Mouse (Mus musculus) liver, embryonic 16.5 days (tissue): ENCODE data around the gene Lamtor1. TPM values are rescaled to one million over a fixed set of nuclear protein-coding genes. Genes with fewer than 3 reads are reported as not detected.
A peak's percentile ranks its signal among the peaks of the same experiment; 100 is the strongest.

Source experiments
- ATAC-seq: fragments of 200-750 bp; cut with Nextera tagmentation; 2 replicates; pipeline ENCODE4 v1.8.0; 2017; ENCODE audit warnings: low read depth, mild to moderate bottlenecking, moderate number of reproducible peaks, moderate library complexity
- H3K27ac ChIP-seq: fragments of 300-500 bp; sonication (generic); 2 replicates; pipeline ENCODE4 v1.5.1; 2014; ENCODE audit warnings: mild to moderate bottlenecking, low read length
- H3K27me3 ChIP-seq: fragments of 300-500 bp; sonication (generic); 2 replicates; pipeline ENCODE4 v1.6.1; 2014; ENCODE audit warnings: low read depth, low read length, mixed read lengths; ENCODE audit not compliant: control insufficient read depth, insufficient read depth
- H3K36me3 ChIP-seq: fragments of 300-500 bp; sonication (generic); 2 replicates; pipeline ENCODE4 v1.6.1; 2014; ENCODE audit warnings: mild to moderate bottlenecking; ENCODE audit not compliant: control insufficient read depth, insufficient read depth
- H3K4me1 ChIP-seq: fragments of 300-500 bp; sonication (generic); 2 replicates; pipeline ENCODE4 v1.6.1; 2014; ENCODE audit warnings: low read depth, low read length, mixed read lengths; ENCODE audit not compliant: control insufficient read depth
- H3K4me2 ChIP-seq: fragments of 300-500 bp; sonication (generic); 2 replicates; pipeline ENCODE4 v1.6.1; 2014; ENCODE audit warnings: low read depth, low read length, mixed read lengths
- H3K4me3 ChIP-seq: fragments of 300-500 bp; sonication (generic); 2 replicates; pipeline ENCODE4 v1.5.1; 2014; ENCODE audit warnings: low read depth, mild to moderate bottlenecking, low read length
- H3K9ac ChIP-seq: fragments of 300-500 bp; sonication (generic); 2 replicates; pipeline ENCODE4 v1.6.1; 2014; ENCODE audit warnings: low read depth, low read length
- H3K9me3 ChIP-seq: fragments of 300-500 bp; sonication (generic); replicated peaks from 2 replicates; pipeline ENCODE4 v1.6.1; 2016; ENCODE audit warnings: low read length; ENCODE audit not compliant: control insufficient read depth
- WGBS: fragments of 180-500 bp; shearing (Covaris S2); extraction: QIAGEN DNeasy Blood & Tissue Kit; methylation state at CpG from one replicate; pipeline ENCODE4 v1.1.7; 2014; ENCODE audit not compliant: insufficient replicate concordance; 5-methylcytosine and 5-hydroxymethylcytosine counted together
- microRNA-seq: library from miRNA; unstranded; fragments of <30 nt; microRNA quantifications from one replicate; pipeline ENCODE4, GENCODE M21; 2016
- polyA plus RNA-seq: library from polyadenylated mRNA; unstranded; fragments of >200 nt; fragmentation: Nextera tagmentation; extraction: Ambion mirVana; gene quantifications from 2 replicates; pipeline ENCODE4 v1.2.1, GENCODE M21; 2015

Gene Lamtor1
- polyA plus RNA-seq, 1 experiment from 2014 or later: 63.7 TPM

DNA sequence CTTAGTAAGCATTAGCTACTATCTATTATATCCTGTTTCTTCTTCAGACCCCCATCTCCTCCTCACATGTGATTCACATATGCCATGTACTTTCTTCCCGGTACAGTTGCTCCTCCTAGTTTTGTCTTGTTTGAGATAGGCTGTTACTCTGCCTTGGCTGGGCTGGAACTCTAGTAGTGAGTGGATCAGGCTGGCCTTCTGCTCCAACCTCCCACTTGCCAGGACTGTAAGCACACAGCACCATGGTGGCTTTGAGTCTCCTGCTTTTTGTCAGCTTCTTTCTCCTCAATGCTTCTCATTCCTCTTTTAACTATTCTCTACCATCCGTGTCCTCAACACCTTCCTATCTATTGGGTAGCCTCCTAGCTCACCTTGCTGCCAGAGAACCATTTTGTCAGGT is 63.0 kb downstream of the Lamtor1 start:
- ATAC-seq: no peak
- WGBS: 59% methylated on average over 2 of the region's 2 CpGs
- Histone ChIP-seq H3K27me3 (no peaks in the 10 kb centered on the region), H3K27ac (no peak overlapping the region), H3K4me1 (peaks cover 41% of the 10 kb centered on the region), H3K36me3 (no peaks in the 10 kb centered on the region), H3K9ac (no peak overlapping the region), H3K4me3 (no peak overlapping the region), H3K4me2 (no peak overlapping the region), H3K9me3 (no peaks in the 10 kb centered on the region)

DNA sequence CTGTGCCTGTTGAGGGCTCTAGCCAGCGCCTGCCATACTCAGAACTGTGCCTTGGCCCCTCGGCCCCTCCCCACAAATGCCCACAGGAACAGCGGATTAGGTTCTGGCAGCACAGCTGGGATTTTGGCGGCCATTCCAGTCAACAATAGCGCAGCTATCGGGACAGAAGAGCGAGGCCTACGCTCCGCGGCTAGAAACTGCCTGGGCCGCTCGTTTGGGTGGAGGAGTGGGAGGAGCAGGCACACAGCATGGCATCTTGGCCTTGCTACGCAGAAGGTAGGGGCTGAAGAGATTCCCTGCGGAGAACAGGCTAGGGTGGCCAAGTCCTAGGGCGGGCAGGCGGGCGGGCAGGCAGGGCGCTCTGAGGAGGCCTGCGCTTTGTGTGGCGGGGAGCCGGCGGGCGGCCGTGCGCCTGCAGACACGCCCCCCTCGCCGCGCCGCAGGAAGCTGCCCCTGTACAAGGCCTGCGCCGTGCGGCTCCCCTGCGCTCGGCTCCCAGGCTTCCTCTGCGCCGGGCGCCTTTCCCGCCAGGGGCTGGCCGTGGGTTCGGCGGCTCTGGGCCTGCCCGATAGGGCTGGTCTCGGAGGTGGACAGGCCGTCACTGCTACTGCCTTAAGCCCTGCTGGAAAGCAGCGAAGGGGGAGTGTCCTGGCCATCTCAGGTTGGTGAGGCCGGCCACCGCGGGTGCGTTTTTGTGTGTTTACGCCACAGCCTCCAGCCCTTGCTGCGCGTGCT is 64.2 kb downstream of the Lamtor1 start:
- Histone ChIP-seq H3K4me2 (peak overlapping the region; percentile 97), H3K9me3 (no peaks in the 10 kb centered on the region), H3K4me3 (peak overlapping the region; percentile 78), H3K27me3 (no peaks in the 10 kb centered on the region), H3K9ac (peak overlapping the region; percentile 74), H3K36me3 (no peaks in the 10 kb centered on the region), H3K27ac (peak overlapping the region; percentile 92), H3K4me1 (peaks cover 36% of the 10 kb centered on the region)
- ATAC-seq: peak; percentile 86
- WGBS: under 1% methylated on average over 53 of the region's 53 CpGs

DNA sequence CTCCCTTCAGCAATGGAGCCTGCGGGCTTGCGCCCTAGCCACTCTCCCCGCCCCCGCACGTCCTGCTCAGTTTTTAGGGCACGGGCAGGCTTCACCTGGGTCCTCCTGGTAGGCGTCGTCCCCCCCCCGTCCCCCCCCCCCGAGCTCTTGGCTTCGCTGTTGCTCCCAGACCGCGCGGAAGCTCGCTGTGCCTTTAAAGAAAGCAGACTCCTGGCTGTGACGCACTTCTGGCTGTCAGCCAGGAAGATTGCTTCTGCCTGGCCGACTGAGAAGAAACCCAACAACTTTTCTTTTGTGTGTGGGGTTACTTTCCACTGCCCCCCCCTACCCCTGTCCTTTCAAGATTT is 64.7 kb downstream of the Lamtor1 start:
- H3K4me1 ChIP-seq: peaks cover 31% of the 10 kb centered on the region

DNA sequence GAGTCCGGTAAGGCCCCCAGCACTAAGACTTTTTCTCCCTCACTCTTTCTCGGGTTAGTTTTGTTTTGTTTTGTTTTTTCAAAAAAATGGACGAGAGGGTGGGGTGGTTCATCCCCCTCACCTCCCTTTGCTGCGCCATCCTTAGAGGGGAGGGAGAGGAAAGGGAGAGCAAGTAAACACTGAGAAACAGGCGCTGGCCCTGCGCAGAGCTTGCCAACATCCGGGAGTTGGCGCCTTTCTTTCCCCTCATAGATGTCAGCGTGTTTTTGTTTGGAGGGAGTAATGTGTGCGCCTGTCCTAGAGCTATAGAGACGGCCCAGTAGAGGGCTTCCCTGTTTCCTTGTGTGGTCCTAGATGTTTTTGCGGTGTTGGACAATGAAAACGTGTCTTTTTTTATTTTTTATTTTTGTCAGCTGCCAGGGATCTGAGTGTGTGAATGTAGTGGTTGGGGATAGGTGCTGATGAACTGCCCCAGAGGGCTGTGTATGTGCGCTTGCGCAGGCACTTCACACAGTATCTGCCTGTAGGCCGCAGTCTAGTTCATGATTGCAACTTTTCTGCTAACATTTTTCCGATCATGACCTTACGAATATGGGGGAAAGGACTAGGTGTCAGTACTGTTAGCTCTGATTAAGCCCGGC is 65.2 kb downstream of the Lamtor1 start:
- peak overlapping the region; percentile 78 for H3K4me3 ChIP-seq
- peak overlapping the region; percentile 97 for H3K4me2 ChIP-seq
- peak; percentile 39 for ATAC-seq
- no peaks in the 10 kb centered on the region for H3K9me3 ChIP-seq
- H3K36me3 ChIP-seq: no peaks in the 10 kb centered on the region
- H3K27me3 ChIP-seq: no peaks in the 10 kb centered on the region
- peak overlapping the region; percentile 74 for H3K9ac ChIP-seq
- 4% methylated on average over 19 of the region's 19 CpGs for WGBS
- peaks cover 27% of the 10 kb centered on the region for H3K4me1 ChIP-seq
- H3K27ac ChIP-seq: peak overlapping the region; percentile 92

More for the DNA sequence above, 64.7 kb downstream of the Lamtor1 start:
- Histone ChIP-seq H3K9me3 (no peaks in the 10 kb centered on the region), H3K27me3 (no peaks in the 10 kb centered on the region), H3K36me3 (no peaks in the 10 kb centered on the region), H3K27ac (peak overlapping the region; percentile 92), H3K9ac (peak overlapping the region; percentile 74), H3K4me3 (peak overlapping the region; percentile 78), H3K4me2 (peak overlapping the region; percentile 97)
- WGBS: 0% methylated on average over 17 of the region's 17 CpGs
- ATAC-seq: peak; percentile 54

DNA sequence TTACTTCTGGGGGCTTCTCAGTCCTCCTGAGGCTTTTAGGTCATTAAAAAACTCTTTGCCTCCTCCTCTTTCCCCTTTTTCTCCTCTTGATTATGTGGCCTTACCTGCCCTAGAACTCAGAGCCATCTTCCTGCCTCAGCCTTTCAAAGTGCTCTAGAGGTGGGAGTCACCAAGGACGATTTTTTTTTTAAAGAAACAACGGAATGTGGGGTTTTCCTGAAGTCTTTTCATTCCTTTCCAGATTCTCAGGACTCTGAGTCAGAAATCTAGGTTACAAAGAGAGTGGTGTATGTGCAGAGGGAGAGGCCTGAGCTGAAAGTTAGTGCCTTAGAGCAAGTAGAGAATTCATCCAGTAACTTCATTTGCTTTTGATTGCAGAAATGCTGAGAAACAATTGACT is 66.0 kb downstream of the Lamtor1 start:
- no peak for ATAC-seq
- Histone ChIP-seq H3K4me3 (peak overlapping the region; percentile 78; the same call in 1 of the 2 replicates), H3K27me3 (no peaks in the 10 kb centered on the region), H3K36me3 (no peaks in the 10 kb centered on the region), H3K4me1 (peaks cover 27% of the 10 kb centered on the region), H3K9me3 (no peaks in the 10 kb centered on the region), H3K27ac (peak overlapping the region; percentile 92), H3K4me2 (peak overlapping the region; percentile 97; the same call in 1 of the 2 replicates), H3K9ac (no peak overlapping the region; the same call in 1 of the 2 replicates)
- 36% methylated on average over 2 of the region's 2 CpGs for WGBS

DNA sequence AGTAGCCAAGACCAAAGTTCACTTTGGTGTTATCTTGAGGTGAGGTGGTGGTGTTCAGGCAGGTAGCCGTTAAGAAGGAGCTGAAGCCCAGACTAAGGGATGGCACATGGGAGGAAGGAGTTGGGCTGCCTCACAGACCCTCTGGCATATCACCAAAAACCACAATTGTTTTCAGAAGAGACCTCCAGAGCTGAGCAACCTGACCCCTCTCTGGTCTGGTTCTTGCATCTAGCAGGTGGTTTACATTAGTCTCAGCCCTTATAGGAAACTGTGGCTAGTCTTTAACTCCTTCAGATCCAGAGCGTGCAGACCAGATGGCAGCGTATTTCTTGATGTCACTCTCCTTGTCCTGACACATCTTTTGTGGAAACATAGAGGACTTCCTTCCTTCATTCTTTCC is 68.0 kb downstream of the Lamtor1 start:
- no peak for ATAC-seq
- peaks cover 26% of the 10 kb centered on the region for H3K4me1 ChIP-seq
- H3K27ac ChIP-seq: no peak overlapping the region
- WGBS: 63% methylated on average over 3 of the region's 3 CpGs
- no peak overlapping the region for H3K4me2 ChIP-seq
- no peaks in the 10 kb centered on the region for H3K9me3 ChIP-seq
- H3K36me3 ChIP-seq: no peaks in the 10 kb centered on the region
- H3K9ac ChIP-seq: no peak overlapping the region
- no peaks in the 10 kb centered on the region for H3K27me3 ChIP-seq
- no peak overlapping the region for H3K4me3 ChIP-seq

DNA sequence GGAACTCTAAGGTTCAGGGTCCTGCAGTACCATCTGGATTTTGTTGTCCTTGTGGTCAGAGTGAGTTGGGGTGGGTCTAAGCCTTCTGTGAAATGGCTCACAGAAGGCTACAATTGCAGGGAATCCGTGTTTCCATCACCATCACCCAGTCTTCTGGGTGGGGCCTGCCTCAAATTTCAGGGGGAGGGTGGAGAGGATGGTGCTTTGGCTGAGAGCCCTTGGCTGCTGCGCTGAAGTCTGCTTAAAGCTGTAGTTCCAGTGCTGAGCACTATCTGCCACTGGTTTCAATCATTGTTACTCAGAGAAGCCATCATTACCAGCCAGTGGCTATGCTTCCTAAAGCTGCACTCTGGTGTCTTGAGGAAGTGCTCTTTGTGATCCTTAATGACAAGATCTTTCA is 68.8 kb downstream of the Lamtor1 start:
- peaks cover 21% of the 10 kb centered on the region for H3K4me1 ChIP-seq
- no peaks in the 10 kb centered on the region for H3K36me3 ChIP-seq
- no peak overlapping the region for H3K9ac ChIP-seq
- H3K27ac ChIP-seq: no peak overlapping the region
- no peak overlapping the region for H3K4me2 ChIP-seq
- H3K9me3 ChIP-seq: no peaks in the 10 kb centered on the region
- no peak for ATAC-seq
- H3K27me3 ChIP-seq: no peaks in the 10 kb centered on the region
- H3K4me3 ChIP-seq: no peak overlapping the region
- WGBS: 61% methylated on average over 2 of the region's 2 CpGs

Small RNA genes lying within 50 kb of the gene (microRNA-seq; reads per million reads assigned to microRNA genes)
- gene Gm22655: not detected

Other genes starting within 250 kb of the Lamtor1 start
- 21.3 TPM in 2 replicates for gene Clpb, start 242.3 kb upstream of the Lamtor1 start, polyA plus RNA-seq
- 0.05 TPM in 1 of 2 replicates, not detected in the other for gene Phox2a, start 87.6 kb upstream of the Lamtor1 start, polyA plus RNA-seq
- gene Inppl1, start 67.7 kb upstream of the Lamtor1 start, polyA plus RNA-seq: 6.0 TPM in 2 replicates
- 6.1 and 6.4 TPM in 2 replicates for gene Folr2, start 48.7 kb upstream of the Lamtor1 start, polyA plus RNA-seq
- 36.3 and 41.6 TPM in 2 replicates for gene Anapc15, start 42.2 kb upstream of the Lamtor1 start, polyA plus RNA-seq
- gene Folr1, start 35.1 kb upstream of the Lamtor1 start, polyA plus RNA-seq: 0.64 and 1.1 TPM in 2 replicates
- gene Tomt, start 455 bp downstream of the Lamtor1 start, polyA plus RNA-seq: 0.25 and 0.31 TPM in 2 replicates
- gene Lrrc51, start 28.0 kb downstream of the Lamtor1 start, polyA plus RNA-seq: 1.3 and 2.1 TPM in 2 replicates
- gene Numa1, start 28.2 kb downstream of the Lamtor1 start, polyA plus RNA-seq: 32.1 and 32.5 TPM in 2 replicates
- gene Il18bp, start 112.8 kb downstream of the Lamtor1 start, polyA plus RNA-seq: 32.7 and 32.8 TPM in 2 replicates
- 11.6 and 11.9 TPM in 2 replicates for gene Rnf121, start 159.6 kb downstream of the Lamtor1 start, polyA plus RNA-seq
- gene Xndc1, start 159.6 kb downstream of the Lamtor1 start, polyA plus RNA-seq: 12.6 and 12.7 TPM in 2 replicates
- gene Xntrpc, start 159.8 kb downstream of the Lamtor1 start, polyA plus RNA-seq: 0.33 and 0.37 TPM in 2 replicates
- 0.07 TPM in 1 of 2 replicates, not detected in the other for gene Trpc2, start 177.2 kb downstream of the Lamtor1 start, polyA plus RNA-seq
- 0.79 and 0.93 TPM in 2 replicates for gene Art1, start 195.8 kb downstream of the Lamtor1 start, polyA plus RNA-seq
- gene Art5, start 203.6 kb downstream of the Lamtor1 start, polyA plus RNA-seq: 0.22 and 0.23 TPM in 2 replicates
- gene Chrna10, start 210.9 kb downstream of the Lamtor1 start, polyA plus RNA-seq: not detected in 2 replicates